Mouse (Mus musculus) left cerebral cortex, adult 8-10 months (tissue): Measurements from ENCODE around the gene Dnajc22. TPM values are rescaled to one million over a fixed set of nuclear protein-coding genes. Genes with fewer than 3 reads are reported as not detected.

Experiments
- DNase-seq, 2 experiments: peaks; one replicate each; pipeline ENCODE4 v3.0.0; 2022; ENCODE audit warnings: low spot score in 2 of 2
- total RNA-seq, 4 experiments: library from RNA; stranded (reverse); gene quantifications; 2 replicates each; pipeline ENCODE4 v1.2.4; 2022

Dnajc22 gene
- total RNA-seq, 4 experiments from 2014 or later: 0.30 to 0.56 (median 0.34) TPM; not detected in 1

GRCm38 (mm10) chr15:99114312-99115064 lies 21.5 kb downstream of the Dnajc22 start:
- DNase-seq: no peak

- DNase-seq: no peak
Measured at GRCm38 (mm10) chr15:99115065-99115423, 22.1 kb downstream of the Dnajc22 start.

GRCm38 (mm10) chr15:99116539-99116938 lies 23.6 kb downstream of the Dnajc22 start:
- DNase-seq: no peak

GRCm38 (mm10) chr15:99120814-99121213 lies 27.8 kb downstream of the Dnajc22 start:
- no peak for DNase-seq

GRCm38 (mm10) chr15:99122642-99123041 lies 29.7 kb downstream of the Dnajc22 start:
- no peak for DNase-seq

- DNase-seq: no peak
Measured at GRCm38 (mm10) chr15:99125711-99126080, 32.7 kb downstream of the Dnajc22 start, which contains the start of gene Spats2. TSS of gene Spats2 (plus strand) at chr15:99125916.

GRCm38 (mm10) chr15:99126081-99126815 lies 33.3 kb downstream of the Dnajc22 start:
- peak; percentile 73 to 91 for DNase-seq

GRCm38 (mm10) chr15:99126816-99127365 lies 33.9 kb downstream of the Dnajc22 start:
- DNase-seq: no peak

- no peak for DNase-seq
Measured at GRCm38 (mm10) chr15:99127851-99128522, 35.0 kb downstream of the Dnajc22 start.

GRCm38 (mm10) chr15:99129441-99129840 lies 36.5 kb downstream of the Dnajc22 start:
- no peak for DNase-seq

GRCm38 (mm10) chr15:99129956-99130910 lies 37.3 kb downstream of the Dnajc22 start:
- no peak for DNase-seq

GRCm38 (mm10) chr15:99138389-99138788 lies 45.4 kb downstream of the Dnajc22 start:
- DNase-seq: no peak

- no peak for DNase-seq
Measured at GRCm38 (mm10) chr15:99139669-99140068, 46.7 kb downstream of the Dnajc22 start.

GRCm38 (mm10) chr15:99150516-99150915 lies 57.5 kb downstream of the Dnajc22 start:
- no peak for DNase-seq

GRCm38 (mm10) chr15:99151324-99151723 lies 58.4 kb downstream of the Dnajc22 start:
- DNase-seq: no peak

GRCm38 (mm10) chr15:99153466-99153865 lies 60.5 kb downstream of the Dnajc22 start:
- no peak for DNase-seq
